Mouse (Mus musculus): ENCODE data around the gene Gm45234. TPM values are rescaled to one million over a fixed set of nuclear protein-coding genes. Genes with fewer than 3 reads are reported as not detected.

Gene Gm45234
- not detected for polyA plus RNA-seq (2014; fragmentation: Illumina TruSeq; extraction: RNeasy Lipid Tissue Mini Kit (QIAGEN cat#74804); ENCODE audit: insufficient read depth, low read depth, low replicate concordance)

DNA sequence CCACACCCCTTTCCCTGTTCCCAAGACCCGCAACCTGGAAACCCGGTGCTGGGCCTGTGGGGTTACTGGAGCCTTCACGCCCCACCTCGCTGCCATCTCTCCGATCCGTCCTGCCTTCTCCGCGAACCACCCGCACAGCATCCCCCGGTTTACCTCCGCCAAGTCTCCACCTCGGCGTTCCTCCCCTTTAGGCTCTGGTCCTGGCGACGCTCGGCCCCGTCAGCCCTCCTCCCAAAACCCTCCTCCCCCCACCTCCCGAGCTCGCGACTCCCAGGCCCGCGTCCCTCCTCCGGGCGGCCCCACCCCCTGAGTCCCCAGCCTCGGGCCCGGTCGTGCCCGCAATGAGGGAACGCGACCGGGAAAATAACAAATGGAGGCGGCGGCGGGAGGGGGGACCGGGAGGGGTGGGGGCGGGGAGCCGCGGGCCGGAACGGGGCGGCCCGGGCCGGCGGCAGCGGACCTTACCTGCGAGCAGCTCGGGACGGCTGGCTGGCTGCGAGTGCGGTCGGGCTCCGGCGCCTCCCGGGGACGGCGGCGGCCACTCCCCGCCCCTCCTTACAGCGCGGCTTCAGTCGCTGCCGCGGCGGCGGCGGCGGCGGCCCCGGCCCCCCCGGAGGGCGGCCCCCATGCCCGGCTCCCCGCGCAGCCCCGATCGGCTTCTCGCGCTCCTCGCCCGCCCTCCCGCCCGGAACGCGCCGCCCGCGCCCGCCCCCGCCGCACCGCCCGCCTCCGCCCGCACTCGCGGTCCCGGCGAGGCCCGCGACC lies at the start of gene Gm45234, which contains the start of gene Atn1:
TSS of gene Gm45234 (minus strand) at position 191 of the 765 bp plus-strand sequence.
TSS of gene Atn1 (minus strand) at position 694 of the 765 bp plus-strand sequence.

DNA sequence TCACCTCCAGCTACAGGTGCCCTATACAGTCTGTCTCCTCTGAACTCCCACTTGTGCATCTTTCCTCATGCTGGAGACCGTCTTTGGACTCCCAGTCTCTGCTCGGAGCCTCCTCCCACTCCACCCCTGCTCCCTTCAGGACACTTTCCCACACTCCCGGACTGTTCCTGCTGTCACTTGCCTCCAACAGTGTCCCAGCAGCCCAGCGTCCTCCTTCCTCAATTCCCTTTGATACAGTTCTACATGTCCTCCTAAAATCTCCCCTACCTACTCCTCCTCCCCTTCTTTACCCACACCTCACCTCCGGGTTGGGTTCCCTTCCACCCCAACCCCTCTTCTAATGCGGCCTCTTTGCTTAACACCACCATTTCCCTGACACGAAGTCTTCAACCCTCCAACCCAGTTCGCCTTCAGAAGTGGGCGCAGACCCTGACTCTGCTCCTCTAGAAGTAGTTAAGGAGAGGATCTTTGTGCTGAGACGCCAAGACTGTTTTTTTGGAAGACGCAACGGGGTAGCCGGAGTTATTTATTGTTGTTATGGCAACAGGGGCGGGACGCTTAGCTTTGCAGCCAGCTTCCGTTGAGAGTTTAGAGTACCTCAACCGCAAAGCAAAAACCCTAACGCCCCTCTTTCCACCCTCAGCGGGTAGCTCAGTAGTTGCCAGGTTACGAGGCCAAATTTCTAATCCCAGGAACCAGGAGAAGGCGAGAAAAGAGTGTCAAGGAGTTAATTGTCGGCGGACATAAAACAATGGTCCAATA lies 23.6 kb upstream of the Gm45234 start, which contains the start of gene Lrrc23:
TSS of gene Lrrc23 (minus strand) at position 506 of the 762 bp plus-strand sequence.

DNA sequence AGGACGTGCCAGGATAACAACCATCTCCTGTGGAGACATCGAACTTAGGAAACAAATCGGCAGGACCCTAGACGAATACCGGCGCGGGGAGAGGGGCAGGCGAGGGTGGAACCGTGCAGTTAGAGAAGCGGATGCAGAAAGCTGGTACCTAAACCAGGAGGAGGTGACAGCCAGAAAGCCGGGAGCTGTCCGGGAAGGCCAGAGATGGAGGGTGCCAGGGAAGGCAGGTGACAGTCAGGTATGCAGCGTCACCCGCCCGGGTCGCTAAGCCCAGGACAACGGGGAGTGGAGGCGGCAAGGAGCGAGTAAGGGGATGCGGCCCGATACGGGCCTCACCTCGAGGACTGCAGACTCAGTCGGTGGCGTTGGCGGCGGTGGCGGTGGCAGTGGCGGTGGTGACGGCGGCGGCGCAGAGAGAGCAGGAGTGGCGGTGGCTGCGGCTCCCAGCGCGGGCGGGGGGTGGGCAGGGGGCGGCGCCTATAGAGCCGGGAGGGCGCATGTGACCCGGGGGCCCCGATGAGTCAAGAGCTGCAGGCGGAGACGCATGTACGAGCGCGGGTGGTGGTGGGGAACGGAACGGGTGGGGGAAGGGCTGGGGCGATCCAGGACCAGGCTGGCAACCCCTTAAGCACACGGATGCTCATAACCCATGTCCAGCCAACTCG lies 13.4 kb upstream of the Gm45234 start, which contains the start of gene Eno2:
TSS of gene Eno2 (minus strand) at position 573 of the 665 bp plus-strand sequence.

DNA sequence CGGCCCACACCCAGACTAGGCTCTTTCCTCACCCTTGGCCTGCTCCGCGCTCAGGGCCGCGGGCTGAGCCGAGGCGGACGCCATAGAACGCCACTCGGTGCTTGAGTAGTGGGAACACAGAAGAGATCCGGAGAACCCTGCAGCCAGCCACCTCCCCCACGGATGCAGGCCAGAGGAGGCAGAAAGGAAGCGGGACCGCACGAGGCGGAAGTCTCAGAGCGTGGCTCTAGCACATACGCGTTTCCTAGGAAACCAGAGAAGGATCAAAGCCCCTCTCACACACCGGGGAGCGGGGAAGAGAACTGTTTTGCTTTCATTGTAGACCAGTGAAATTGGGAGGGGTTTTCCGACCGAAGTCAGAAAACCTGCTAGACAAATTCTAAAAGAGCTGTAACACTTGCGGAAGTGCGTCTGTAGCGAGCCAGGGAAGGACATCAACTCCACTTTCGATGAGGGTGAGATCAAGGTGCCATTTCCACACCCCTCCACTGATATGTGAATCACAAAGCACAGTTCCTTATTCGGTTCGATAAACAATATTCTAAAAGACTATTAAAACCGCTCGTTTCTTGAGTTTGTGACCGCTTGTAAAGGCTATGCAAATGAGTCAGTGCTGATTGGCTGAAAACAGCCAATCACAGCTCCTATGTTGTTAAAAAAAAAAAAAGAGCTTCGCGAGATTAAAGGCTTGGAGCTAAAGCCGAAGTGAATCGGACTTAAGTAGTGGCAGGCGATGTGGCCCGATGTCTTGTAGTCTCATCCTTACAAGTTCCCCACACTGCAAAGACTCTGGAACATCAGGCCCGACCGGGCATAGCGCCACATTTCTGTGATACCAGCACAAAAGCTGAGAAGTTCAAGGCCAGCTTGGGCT lies 14.7 kb downstream of the Gm45234 start, which contains the start of gene Grcc10:
TSS of gene Grcc10 (minus strand) at position 487 of the 874 bp plus-strand sequence.

DNA sequence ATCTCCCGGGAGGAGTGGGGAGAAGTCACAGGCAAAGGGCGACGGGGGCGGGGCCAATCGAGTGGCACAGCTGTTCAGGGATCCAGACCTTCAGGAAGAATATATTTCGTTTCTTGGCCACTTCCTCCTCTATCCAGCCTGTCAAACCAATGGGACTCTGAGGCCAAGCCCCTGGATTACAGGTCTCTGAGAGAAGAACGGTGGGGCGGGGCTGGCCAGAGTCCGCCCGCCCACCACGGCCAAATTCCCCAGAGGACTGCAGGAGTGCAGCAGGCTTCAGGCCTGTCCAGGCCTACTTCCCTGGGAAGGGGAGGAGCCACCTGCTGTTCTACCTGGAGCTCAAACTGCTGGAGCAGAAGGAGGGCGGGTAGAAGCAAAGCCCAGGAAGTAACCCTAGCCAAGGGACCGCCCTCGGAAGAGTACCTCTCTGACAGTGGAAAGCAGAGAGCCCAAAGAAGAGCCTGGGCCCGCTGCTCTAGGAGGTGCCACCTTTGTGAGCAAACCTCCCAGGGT lies 17.3 kb downstream of the Gm45234 start, which contains the start of gene Ptpn6:
TSS of gene Ptpn6 (minus strand) at position 204 of the 513 bp plus-strand sequence.

DNA sequence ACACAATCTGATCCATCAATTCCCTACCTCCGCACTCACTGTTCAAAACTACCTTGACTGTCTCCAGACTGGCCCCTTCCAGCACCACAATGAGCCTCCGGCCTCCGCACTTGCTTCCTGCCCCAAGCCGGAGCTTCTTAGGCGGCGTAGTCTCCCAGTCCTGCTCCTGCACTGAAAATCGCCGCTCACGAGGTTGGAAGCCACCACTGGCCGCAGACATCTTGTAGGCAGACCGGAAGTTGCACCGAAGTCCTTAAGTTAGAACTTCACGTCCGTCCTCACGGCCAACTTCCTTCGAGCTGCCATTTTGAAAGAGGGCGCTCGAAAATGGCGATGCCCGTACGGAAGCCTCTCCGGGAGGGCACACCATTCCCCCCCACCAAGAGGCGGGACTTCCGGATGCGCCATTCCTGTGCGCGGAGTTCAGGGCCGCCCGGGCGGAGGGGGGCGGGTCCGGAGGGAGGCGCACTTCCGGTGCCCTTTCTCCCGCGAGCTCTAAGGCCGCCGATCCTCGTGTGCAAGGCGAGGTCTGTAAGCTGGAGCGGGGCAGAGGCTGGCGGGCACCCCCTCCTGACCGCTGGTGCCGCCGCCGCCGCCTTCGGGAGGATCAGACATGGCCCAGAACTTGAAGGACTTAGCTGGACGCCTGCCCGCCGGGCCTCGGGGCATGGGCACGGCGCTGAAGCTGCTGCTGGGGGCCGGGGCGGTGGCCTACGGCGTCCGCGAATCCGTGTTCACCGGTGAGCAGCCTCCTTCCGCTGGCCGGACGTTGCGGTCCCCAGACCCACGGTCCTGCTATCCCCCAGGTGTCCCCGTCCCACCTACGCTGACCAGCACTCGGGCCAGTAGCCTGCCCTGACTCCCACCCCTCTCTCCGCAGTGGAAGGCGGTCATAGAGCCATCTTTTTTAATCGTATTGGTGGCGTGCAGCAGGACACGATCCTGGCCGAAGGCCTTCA lies 43.7 kb downstream of the Gm45234 start, which contains the start of the genes Emg1 and Phb2:
TSS of gene Emg1 (minus strand) at position 355 of the 959 bp plus-strand sequence.
TSS of gene Phb2 (plus strand) at position 513 of the 959 bp plus-strand sequence.

Other genes with a start within 250 kb of the Gm45234 start
- 40.1 TPM for gene C1ra, start 243.6 kb downstream of the Gm45234 start, polyA plus RNA-seq (2014; fragmentation: Illumina TruSeq; extraction: RNeasy Lipid Tissue Mini Kit (QIAGEN cat#74804); ENCODE audit: insufficient read depth, low read depth, low replicate concordance)
- gene C1s1, start 213.7 kb downstream of the Gm45234 start, polyA plus RNA-seq (2014; fragmentation: Illumina TruSeq; extraction: RNeasy Lipid Tissue Mini Kit (QIAGEN cat#74804); ENCODE audit: insufficient read depth, low read depth, low replicate concordance): 74.9 TPM
- not detected for gene C1rb, start 185.7 kb downstream of the Gm45234 start, polyA plus RNA-seq (2014; fragmentation: Illumina TruSeq; extraction: RNeasy Lipid Tissue Mini Kit (QIAGEN cat#74804); ENCODE audit: insufficient read depth, low read depth, low replicate concordance)
- gene C1s2, start 119.9 kb downstream of the Gm45234 start, polyA plus RNA-seq (2014; fragmentation: Illumina TruSeq; extraction: RNeasy Lipid Tissue Mini Kit (QIAGEN cat#74804); ENCODE audit: insufficient read depth, low read depth, low replicate concordance): not detected
- gene Lpcat3, start 93.0 kb downstream of the Gm45234 start, polyA plus RNA-seq (2014; fragmentation: Illumina TruSeq; extraction: RNeasy Lipid Tissue Mini Kit (QIAGEN cat#74804); ENCODE audit: insufficient read depth, low read depth, low replicate concordance): 29.1 TPM
- gene Emg1, start 43.8 kb downstream of the Gm45234 start, polyA plus RNA-seq (2014; fragmentation: Illumina TruSeq; extraction: RNeasy Lipid Tissue Mini Kit (QIAGEN cat#74804); ENCODE audit: insufficient read depth, low read depth, low replicate concordance): 102 TPM
- gene Phb2, start 43.7 kb downstream of the Gm45234 start, polyA plus RNA-seq (2014; fragmentation: Illumina TruSeq; extraction: RNeasy Lipid Tissue Mini Kit (QIAGEN cat#74804); ENCODE audit: insufficient read depth, low read depth, low replicate concordance): 92.0 TPM
- gene Ptpn6, start 17.3 kb downstream of the Gm45234 start, polyA plus RNA-seq (2014; fragmentation: Illumina TruSeq; extraction: RNeasy Lipid Tissue Mini Kit (QIAGEN cat#74804); ENCODE audit: insufficient read depth, low read depth, low replicate concordance): 42.2 TPM
- gene Grcc10, start 14.6 kb downstream of the Gm45234 start, polyA plus RNA-seq (2014; fragmentation: Illumina TruSeq; extraction: RNeasy Lipid Tissue Mini Kit (QIAGEN cat#74804); ENCODE audit: insufficient read depth, low read depth, low replicate concordance): 242 TPM
- 13.2 TPM for gene Atn1, start 503 bp upstream of the Gm45234 start, polyA plus RNA-seq (2014; fragmentation: Illumina TruSeq; extraction: RNeasy Lipid Tissue Mini Kit (QIAGEN cat#74804); ENCODE audit: insufficient read depth, low read depth, low replicate concordance)
- 1.5 TPM for gene Eno2, start 13.7 kb upstream of the Gm45234 start, polyA plus RNA-seq (2014; fragmentation: Illumina TruSeq; extraction: RNeasy Lipid Tissue Mini Kit (QIAGEN cat#74804); ENCODE audit: insufficient read depth, low read depth, low replicate concordance)
- gene Lrrc23, start 23.7 kb upstream of the Gm45234 start, polyA plus RNA-seq (2014; fragmentation: Illumina TruSeq; extraction: RNeasy Lipid Tissue Mini Kit (QIAGEN cat#74804); ENCODE audit: insufficient read depth, low read depth, low replicate concordance): 33.3 TPM
- 15.0 TPM for gene Spsb2, start 52.6 kb upstream of the Gm45234 start, polyA plus RNA-seq (2014; fragmentation: Illumina TruSeq; extraction: RNeasy Lipid Tissue Mini Kit (QIAGEN cat#74804); ENCODE audit: insufficient read depth, low read depth, low replicate concordance)
- 125 TPM for gene Tpi1, start 58.3 kb upstream of the Gm45234 start, polyA plus RNA-seq (2014; fragmentation: Illumina TruSeq; extraction: RNeasy Lipid Tissue Mini Kit (QIAGEN cat#74804); ENCODE audit: insufficient read depth, low read depth, low replicate concordance)
- 35.8 TPM for gene Usp5, start 73.5 kb upstream of the Gm45234 start, polyA plus RNA-seq (2014; fragmentation: Illumina TruSeq; extraction: RNeasy Lipid Tissue Mini Kit (QIAGEN cat#74804); ENCODE audit: insufficient read depth, low read depth, low replicate concordance)
- 2.7 TPM for gene Cdca3, start 73.5 kb upstream of the Gm45234 start, polyA plus RNA-seq (2014; fragmentation: Illumina TruSeq; extraction: RNeasy Lipid Tissue Mini Kit (QIAGEN cat#74804); ENCODE audit: insufficient read depth, low read depth, low replicate concordance)
- not detected for gene Gnb3, start 84.3 kb upstream of the Gm45234 start, polyA plus RNA-seq (2014; fragmentation: Illumina TruSeq; extraction: RNeasy Lipid Tissue Mini Kit (QIAGEN cat#74804); ENCODE audit: insufficient read depth, low read depth, low replicate concordance)
- gene P3h3, start 101.7 kb upstream of the Gm45234 start, polyA plus RNA-seq (2014; fragmentation: Illumina TruSeq; extraction: RNeasy Lipid Tissue Mini Kit (QIAGEN cat#74804); ENCODE audit: insufficient read depth, low read depth, low replicate concordance): 16.9 TPM
- gene Gpr162, start 108.0 kb upstream of the Gm45234 start, polyA plus RNA-seq (2014; fragmentation: Illumina TruSeq; extraction: RNeasy Lipid Tissue Mini Kit (QIAGEN cat#74804); ENCODE audit: insufficient read depth, low read depth, low replicate concordance): 0.08 TPM
- 2.3 TPM for gene Cd4, start 132.2 kb upstream of the Gm45234 start, polyA plus RNA-seq (2014; fragmentation: Illumina TruSeq; extraction: RNeasy Lipid Tissue Mini Kit (QIAGEN cat#74804); ENCODE audit: insufficient read depth, low read depth, low replicate concordance)
- gene Lag3, start 155.7 kb upstream of the Gm45234 start, polyA plus RNA-seq (2014; fragmentation: Illumina TruSeq; extraction: RNeasy Lipid Tissue Mini Kit (QIAGEN cat#74804); ENCODE audit: insufficient read depth, low read depth, low replicate concordance): 1.4 TPM
- gene Ptms, start 164.1 kb upstream of the Gm45234 start, polyA plus RNA-seq (2014; fragmentation: Illumina TruSeq; extraction: RNeasy Lipid Tissue Mini Kit (QIAGEN cat#74804); ENCODE audit: insufficient read depth, low read depth, low replicate concordance): 863 TPM
- 166 TPM for gene Mlf2, start 175.4 kb upstream of the Gm45234 start, polyA plus RNA-seq (2014; fragmentation: Illumina TruSeq; extraction: RNeasy Lipid Tissue Mini Kit (QIAGEN cat#74804); ENCODE audit: insufficient read depth, low read depth, low replicate concordance)
- gene Cops7a, start 209.5 kb upstream of the Gm45234 start, polyA plus RNA-seq (2014; fragmentation: Illumina TruSeq; extraction: RNeasy Lipid Tissue Mini Kit (QIAGEN cat#74804); ENCODE audit: insufficient read depth, low read depth, low replicate concordance): 66.9 TPM
- gene Pianp, start 240.7 kb upstream of the Gm45234 start, polyA plus RNA-seq (2014; fragmentation: Illumina TruSeq; extraction: RNeasy Lipid Tissue Mini Kit (QIAGEN cat#74804); ENCODE audit: insufficient read depth, low read depth, low replicate concordance): 0.85 TPM

All from lung, adult 10 weeks (tissue).